Mouse (Mus musculus) cerebellum, adult 2 months (tissue): ENCODE results near the gene Mnx1. TPM values are rescaled to one million over a fixed set of nuclear protein-coding genes. Genes with fewer than 3 reads are reported as not detected.

Source experiments
- DNase-seq, 2 experiments: peaks; one replicate each; pipeline ENCODE4 v3.0.0; 2021
- H3K27ac ChIP-seq: fragments of 200-500 bp; 2 replicates; pipeline ENCODE4 v1.5.1; 2012; ENCODE audit warnings: low read length, control low read depth, inconsistent platforms; ENCODE audit not compliant: insufficient read depth
- H3K27me3 ChIP-seq: fragments of 200-500 bp; 2 replicates; pipeline ENCODE4 v1.6.1; 2012; ENCODE audit warnings: inconsistent platforms, mild to moderate bottlenecking, low read length, moderate library complexity; ENCODE audit not compliant: control insufficient read depth, insufficient read depth
- H3K4me1 ChIP-seq: fragments of 200-500 bp; 2 replicates; pipeline ENCODE4 v1.6.1; 2011; ENCODE audit warnings: low read length; ENCODE audit not compliant: control insufficient read depth, insufficient read depth
- H3K4me3 ChIP-seq: fragments of 200-500 bp; replicated peaks from 2 replicates; pipeline ENCODE3; 2011; ENCODE audit warnings: mild to moderate bottlenecking, low read depth, low read length, control low read depth; ENCODE audit not compliant: insufficient read depth
- CTCF ChIP-seq: fragments of 200-500 bp; IDR thresholded peaks from 2 replicates; pipeline ENCODE4 v1.5.1; 2011; ENCODE audit warnings: low read depth, mild to moderate bottlenecking, control low read depth, low read length, moderate library complexity, borderline replicate concordance; ENCODE audit not compliant: insufficient read depth
- POLR2A ChIP-seq: fragments of 200-500 bp; IDR thresholded peaks from 2 replicates; pipeline ENCODE4 v1.6.1; 2011; ENCODE audit warnings: low read length, control low read depth, borderline replicate concordance; ENCODE audit not compliant: insufficient read depth
- whole genome bisulfite sequencing: fragments of 180-500 bp; shearing (Covaris S2); methylation state at CpG from one replicate; pipeline ENCODE4 v1.1.7; 2018; 5-methylcytosine and 5-hydroxymethylcytosine counted together
- polyA plus RNA-seq: library from polyadenylated mRNA; depleted of rRNA; stranded (reverse); fragments of >200 nt; gene quantifications from 2 replicates; pipeline ENCODE4 v1.2.3, GENCODE M21; 2012

Gene Mnx1
- polyA plus RNA-seq, 1 experiment = not detected

DNA sequence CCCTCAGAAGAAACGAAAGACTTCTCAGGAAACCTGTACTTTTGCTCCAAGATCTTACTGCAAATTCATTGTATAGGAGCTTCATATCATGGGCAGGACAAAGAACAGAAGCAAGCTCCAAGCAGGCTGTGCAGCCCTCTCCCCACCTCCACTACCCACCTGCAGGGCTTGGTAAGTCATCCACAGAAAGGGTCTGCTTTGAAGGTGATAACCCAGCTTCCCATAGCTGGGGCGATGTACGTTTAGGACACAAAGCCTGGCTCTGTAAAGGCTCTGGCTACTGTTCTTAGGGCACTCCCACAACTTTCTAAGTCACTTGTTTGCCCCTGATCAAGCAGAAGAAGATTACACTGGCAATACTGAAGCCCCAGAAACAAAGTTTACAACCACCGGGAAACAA is 5.5 kb upstream of the Mnx1 start:
- TF ChIP-seq CTCF = no peak
- TF ChIP-seq POLR2A = no peak
- no peak for DNase-seq
- 3% methylated on average over 4 of the region's 4 CpGs for WGBS

DNA sequence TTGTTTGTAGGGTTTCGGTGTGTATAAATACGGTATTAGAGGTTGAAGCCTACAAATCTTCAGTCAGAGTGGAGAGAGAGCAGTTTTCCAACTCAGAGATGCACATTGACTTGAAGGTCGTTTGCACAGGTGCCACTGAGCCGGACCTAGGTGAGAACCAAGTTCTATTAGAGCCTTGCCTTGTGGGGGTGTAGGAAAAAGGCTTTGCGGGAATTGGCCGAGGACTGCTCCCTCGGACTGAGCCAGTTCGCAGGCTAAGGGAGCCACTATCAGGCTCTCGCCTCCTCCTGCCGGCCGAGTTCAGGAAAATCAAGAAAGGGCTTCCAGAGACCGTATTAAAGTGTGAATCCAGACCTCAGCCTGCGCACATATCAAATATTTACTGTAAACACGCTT is 926 bp upstream of the Mnx1 start:
- no peak for DNase-seq
- Histone ChIP-seq H3K4me3 (no peak overlapping the region), H3K27me3 (peaks cover 5% of the 10 kb centered on the region; the same call in 1 of the 2 replicates), H3K27ac (no peak overlapping the region), H3K4me1 (no peaks in the 10 kb centered on the region)
- under 1% methylated on average over 14 of the region's 14 CpGs for WGBS
- no peak for TF ChIP-seq CTCF

More for the DNA sequence above, 5.5 kb upstream of the Mnx1 start:
- H3K4me1 ChIP-seq = no peaks in the 10 kb centered on the region
- H3K27me3 ChIP-seq = peaks cover 5% of the 10 kb centered on the region; the same call in 1 of the 2 replicates
- no peak overlapping the region for H3K4me3 ChIP-seq
- H3K27ac ChIP-seq = no peak overlapping the region

DNA sequence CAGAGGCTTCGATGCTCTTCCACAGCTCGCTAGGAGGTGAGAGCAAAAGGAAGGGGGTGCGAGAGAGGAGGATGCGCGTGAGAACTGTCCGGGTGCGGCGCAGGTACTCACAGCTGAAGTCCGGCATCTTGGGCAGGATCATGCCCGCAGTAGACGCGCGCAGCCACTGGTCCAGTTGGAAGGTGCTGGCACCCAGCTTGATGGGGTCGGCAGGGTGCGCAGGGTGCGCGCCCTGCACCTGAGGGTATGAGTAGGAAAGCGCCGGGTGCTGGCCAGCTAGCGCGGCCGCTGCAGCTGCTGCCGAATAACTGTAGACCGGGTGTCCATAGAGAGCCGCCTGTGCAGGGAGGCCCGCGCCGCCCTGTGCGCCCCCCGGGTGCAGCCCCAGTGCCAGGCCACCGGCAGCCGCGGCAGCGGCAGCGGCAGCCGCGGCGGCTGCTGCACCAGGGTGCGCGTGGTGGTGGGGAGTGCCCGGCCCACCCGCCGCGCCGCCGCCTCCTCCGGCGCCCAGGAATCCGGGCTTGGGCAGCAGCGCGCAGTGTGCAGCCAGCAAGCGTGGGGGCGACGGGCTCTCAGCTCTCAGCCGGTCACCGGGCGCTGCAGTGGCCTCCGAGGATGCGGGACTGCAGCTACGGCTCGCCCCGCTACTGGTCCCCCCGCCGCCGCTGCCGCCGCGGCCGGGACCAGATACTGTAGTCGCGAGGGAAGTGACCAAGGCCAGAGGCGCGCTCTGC is 629 bp downstream of the Mnx1 start:
- no peak for TF ChIP-seq CTCF
- no peak for TF ChIP-seq POLR2A
- 2% methylated on average over 60 of the region's 73 CpGs for WGBS
- no peaks in the 10 kb centered on the region; the same call in 1 of the 2 replicates for H3K4me1 ChIP-seq
- no peak overlapping the region for H3K27ac ChIP-seq
- H3K27me3 ChIP-seq = peaks cover 7% of the 10 kb centered on the region; the same call in 1 of the 2 replicates
- DNase-seq = no peak
- no peak overlapping the region for H3K4me3 ChIP-seq

DNA sequence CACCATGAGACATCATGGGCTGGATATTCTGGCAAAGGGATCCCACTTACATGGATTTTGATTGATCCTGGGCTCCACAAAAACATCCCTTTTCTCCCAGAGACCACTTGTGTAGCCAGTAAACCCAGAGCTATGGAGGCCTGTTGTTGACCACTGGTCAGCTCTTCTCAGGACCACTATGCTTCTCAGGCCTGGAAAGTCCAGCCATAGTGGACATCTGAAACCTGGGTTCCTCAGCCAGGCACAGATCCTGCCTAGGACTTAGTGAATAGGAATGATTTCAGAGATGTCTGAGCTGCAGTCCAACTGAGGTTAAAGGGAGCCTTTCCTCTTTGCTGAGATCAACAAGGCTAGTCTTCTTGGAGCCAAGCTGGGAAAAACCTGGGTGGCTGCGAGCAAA is 2.2 kb downstream of the Mnx1 start:
- Histone ChIP-seq H3K27ac (no peak overlapping the region), H3K4me1 (no peaks in the 10 kb centered on the region; the same call in 1 of the 2 replicates), H3K27me3 (peaks cover 8% of the 10 kb centered on the region; the same call in 1 of the 2 replicates), H3K4me3 (no peak overlapping the region)
- 4% methylated on average over 1 of the region's 1 CpGs for WGBS
- TF ChIP-seq POLR2A = no peak
- no peak for TF ChIP-seq CTCF
- DNase-seq = no peak

DNA sequence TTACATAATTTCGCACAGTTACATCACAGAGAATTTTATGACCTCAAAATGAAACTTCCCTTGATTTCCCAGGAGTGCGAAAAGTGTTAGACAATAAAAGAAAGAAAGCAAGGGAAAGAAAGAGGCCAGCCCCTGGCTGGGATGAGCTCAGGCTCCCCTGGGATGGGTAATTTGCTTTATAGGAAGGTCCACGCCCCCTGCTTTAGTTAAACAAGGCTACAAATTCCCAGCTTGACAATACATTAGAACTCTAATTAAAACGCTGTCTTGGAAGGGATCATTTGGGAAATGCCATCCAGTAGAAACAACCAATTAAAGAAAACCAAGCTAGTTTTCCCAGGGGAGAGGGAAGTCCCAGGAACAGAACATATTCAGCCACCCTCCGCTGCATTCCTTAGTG is 2.7 kb downstream of the Mnx1 start:
- Histone ChIP-seq H3K27ac (no peak overlapping the region), H3K27me3 (peaks cover 10% of the 10 kb centered on the region; the same call in 1 of the 2 replicates), H3K4me1 (no peaks in the 10 kb centered on the region; the same call in 1 of the 2 replicates), H3K4me3 (no peak overlapping the region)
- no peak for TF ChIP-seq CTCF
- no peak for TF ChIP-seq POLR2A
- 4% methylated on average over 5 of the region's 5 CpGs for whole genome bisulfite sequencing
- DNase-seq = no peak

DNA sequence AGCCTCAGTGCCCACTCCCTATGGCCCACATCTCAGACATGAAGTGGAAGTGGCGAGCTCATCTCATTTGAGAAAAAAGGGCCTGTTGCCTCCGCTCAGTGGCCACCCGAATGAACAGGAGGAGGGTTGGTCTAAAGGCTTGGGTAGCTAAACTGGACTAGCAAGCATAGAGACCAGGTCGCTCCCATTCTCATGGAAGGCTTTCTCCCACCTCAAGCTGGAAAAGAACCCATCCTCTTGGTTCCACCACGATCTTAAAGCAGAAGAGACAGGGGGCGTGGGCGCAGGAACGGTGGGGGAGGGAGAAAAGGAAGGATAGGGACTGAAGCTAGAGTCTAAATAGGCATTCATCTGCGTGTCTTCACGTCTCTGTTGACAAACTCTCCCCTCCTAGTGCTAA is 3.2 kb downstream of the Mnx1 start:
- Histone ChIP-seq H3K27ac (no peak overlapping the region), H3K27me3 (peaks cover 10% of the 10 kb centered on the region; the same call in 1 of the 2 replicates), H3K4me3 (no peak overlapping the region), H3K4me1 (no peaks in the 10 kb centered on the region; the same call in 1 of the 2 replicates)
- DNase-seq = no peak
- 4% methylated on average over 10 of the region's 10 CpGs for WGBS
- no peak for TF ChIP-seq CTCF

DNA sequence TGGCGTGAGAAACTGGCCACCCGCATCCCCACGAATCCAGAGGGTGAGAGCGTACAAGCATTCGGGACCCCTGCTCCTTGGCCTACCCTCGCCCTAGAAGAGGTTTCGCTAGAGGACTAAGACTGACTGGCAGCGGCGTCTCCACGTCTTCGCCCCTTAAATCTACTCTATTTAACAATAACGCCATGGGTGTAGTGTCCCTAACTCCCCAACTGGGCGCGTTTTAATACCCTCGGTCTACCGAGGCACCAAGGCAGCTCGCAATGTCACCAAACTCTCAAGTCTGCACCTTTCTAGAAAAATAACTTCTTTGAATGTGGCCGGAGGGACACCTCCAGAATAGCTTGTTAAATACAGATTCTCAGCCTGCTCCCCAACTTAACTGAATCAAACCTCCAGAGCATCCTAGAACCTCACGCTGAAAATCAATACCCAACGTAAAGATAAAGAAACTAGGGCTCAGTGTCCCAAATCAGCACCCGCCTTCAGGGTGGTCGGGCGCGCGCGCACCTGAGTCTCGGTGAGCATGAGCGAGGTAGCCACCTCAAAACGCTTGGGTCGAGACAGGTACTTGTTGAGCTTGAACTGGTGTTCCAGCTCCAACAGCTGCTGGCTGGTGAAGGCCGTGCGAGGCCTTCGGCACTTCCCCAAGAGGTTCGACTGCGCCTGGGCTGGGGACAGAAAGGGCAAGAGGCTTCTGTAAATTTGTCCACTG is 3.9 kb downstream of the Mnx1 start:
- Histone ChIP-seq H3K27me3 (peaks cover 10% of the 10 kb centered on the region; the same call in 1 of the 2 replicates), H3K27ac (no peak overlapping the region), H3K4me3 (no peak overlapping the region), H3K4me1 (no peaks in the 10 kb centered on the region; the same call in 1 of the 2 replicates)
- 2% methylated on average over 35 of the region's 35 CpGs for WGBS
- DNase-seq = no peak
- TF ChIP-seq POLR2A (no peak), CTCF (no peak)

DNA sequence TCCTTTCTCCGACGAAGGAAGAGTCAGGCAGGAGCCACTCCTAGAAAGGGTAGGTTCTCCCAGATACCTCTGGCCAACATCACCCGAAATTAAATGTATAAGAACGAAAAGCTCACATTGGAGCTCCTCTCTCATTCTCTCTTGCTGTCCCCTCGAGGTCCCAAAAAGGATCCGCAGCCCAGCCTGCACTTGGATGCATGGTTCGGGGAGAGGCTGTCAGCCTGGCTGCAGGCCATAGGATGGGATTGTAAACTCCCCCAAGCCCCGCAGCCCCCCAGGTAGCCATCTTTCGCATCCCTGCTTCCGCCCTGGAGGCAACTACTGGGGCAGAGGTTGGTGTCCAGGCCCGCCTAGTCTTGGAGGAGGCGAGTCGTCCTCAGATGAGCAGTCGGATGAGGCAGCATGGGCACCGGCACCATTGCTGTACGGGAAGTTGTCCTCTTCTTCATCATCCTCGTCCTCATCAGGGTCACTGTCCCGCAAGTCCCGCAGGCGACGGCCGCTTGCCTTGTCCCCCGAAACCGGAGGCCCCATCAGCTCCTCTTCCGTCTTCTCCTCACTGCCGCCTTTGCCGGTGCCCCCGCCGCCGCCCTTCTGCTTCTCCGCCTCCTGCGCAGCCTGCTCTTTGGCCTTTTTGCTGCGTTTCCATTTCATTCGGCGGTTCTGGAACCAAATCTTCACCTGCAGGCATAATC is 4.6 kb downstream of the Mnx1 start:
- WGBS = 1% methylated on average over 35 of the region's 35 CpGs
- no peak for DNase-seq
- no peaks in the 10 kb centered on the region; the same call in 1 of the 2 replicates for H3K4me1 ChIP-seq
- TF ChIP-seq POLR2A = no peak
- H3K27ac ChIP-seq = no peak overlapping the region
- H3K4me3 ChIP-seq = no peak overlapping the region
- H3K27me3 ChIP-seq = peaks cover 10% of the 10 kb centered on the region; the same call in 1 of the 2 replicates
